Mouse (Mus musculus) heart, postnatal 0 days (tissue): ENCODE results near the gene Lpin1. TPM values are rescaled to one million over a fixed set of nuclear protein-coding genes. Genes with fewer than 3 reads are reported as not detected.

ENCODE experiments used
- ATAC-seq: fragments of 200-750 bp; cut with Nextera tagmentation; 2 replicates; pipeline ENCODE4 v1.8.0; 2017; ENCODE audit warnings: low read depth, moderate number of reproducible peaks, moderate library complexity; ENCODE audit not compliant: insufficient read depth
- DNase-seq: peaks from one replicate; pipeline ENCODE4 v3.0.0-alpha.2; 2016; ENCODE audit warnings: low spot score
- H3K27ac ChIP-seq: fragments of 300-500 bp; sonication (generic); 2 replicates; pipeline ENCODE4 v1.5.1; 2014; ENCODE audit warnings: low read depth, mild to moderate bottlenecking
- H3K27me3 ChIP-seq: fragments of 300-500 bp; sonication (generic); 2 replicates; pipeline ENCODE4 v1.6.1; 2014; ENCODE audit warnings: low read length, mixed read lengths; ENCODE audit not compliant: control insufficient read depth, insufficient read depth
- H3K36me3 ChIP-seq: fragments of 300-500 bp; sonication (generic); replicated peaks from 2 replicates; pipeline ENCODE4 v1.6.1; 2014; ENCODE audit warnings: low read length, mixed read lengths; ENCODE audit not compliant: control insufficient read depth, insufficient read depth
- H3K4me1 ChIP-seq: fragments of 300-500 bp; sonication (generic); 2 replicates; pipeline ENCODE4 v1.6.1; 2014; ENCODE audit warnings: antibody characterized with exemption; ENCODE audit not compliant: control insufficient read depth, insufficient read depth
- H3K4me2 ChIP-seq: fragments of 300-500 bp; sonication (generic); 2 replicates; pipeline ENCODE4 v1.6.1; 2014; ENCODE audit warnings: low read depth, mild to moderate bottlenecking, low read length, moderate library complexity
- H3K4me3 ChIP-seq: fragments of 300-500 bp; sonication (generic); 2 replicates; pipeline ENCODE4 v1.5.1; 2014; ENCODE audit warnings: low read depth, low read length
- H3K9ac ChIP-seq: fragments of 300-500 bp; sonication (generic); replicated peaks from 2 replicates; pipeline ENCODE4 v1.6.1; 2014; ENCODE audit warnings: low read depth, low read length, mixed read lengths
- H3K9me3 ChIP-seq: fragments of 300-500 bp; sonication (generic); replicated peaks from 2 replicates; pipeline ENCODE4 v1.6.1; 2016; ENCODE audit warnings: low read length; ENCODE audit not compliant: control insufficient read depth
- CTCF ChIP-seq: IDR thresholded peaks from 2 replicates; pipeline ENCODE4 v1.5.1; 2016; ENCODE audit warnings: antibody characterized with exemption, control low read depth, low read depth
- EP300 ChIP-seq: IDR thresholded peaks from 2 replicates; pipeline ENCODE4 v1.6.1; 2016; ENCODE audit warnings: antibody characterized with exemption, low read depth
- WGBS: fragments of 180-500 bp; shearing (Covaris S2); extraction: QIAGEN DNeasy Blood & Tissue Kit; methylation state at CpG from one replicate; pipeline ENCODE4 v1.1.7; 2014; 5-methylcytosine and 5-hydroxymethylcytosine counted together
- polyA plus RNA-seq: library from polyadenylated mRNA; unstranded; fragments of >200 nt; fragmentation: Nextera tagmentation; extraction: Ambion mirVana; gene quantifications from 2 replicates; pipeline ENCODE4 v1.2.1, GENCODE M21; 2015
- total RNA-seq: library from RNA; depleted of rRNA; stranded (reverse); fragments of >200 nt; gene quantifications from 2 replicates; pipeline ENCODE4 v1.2.3, GENCODE M21; 2014; ENCODE audit warnings: low replicate concordance

Gene Lpin1
- total and polyA plus RNA-seq, 2 experiments from 2014 or later: 11.1 to 24.8 TPM

DNA sequence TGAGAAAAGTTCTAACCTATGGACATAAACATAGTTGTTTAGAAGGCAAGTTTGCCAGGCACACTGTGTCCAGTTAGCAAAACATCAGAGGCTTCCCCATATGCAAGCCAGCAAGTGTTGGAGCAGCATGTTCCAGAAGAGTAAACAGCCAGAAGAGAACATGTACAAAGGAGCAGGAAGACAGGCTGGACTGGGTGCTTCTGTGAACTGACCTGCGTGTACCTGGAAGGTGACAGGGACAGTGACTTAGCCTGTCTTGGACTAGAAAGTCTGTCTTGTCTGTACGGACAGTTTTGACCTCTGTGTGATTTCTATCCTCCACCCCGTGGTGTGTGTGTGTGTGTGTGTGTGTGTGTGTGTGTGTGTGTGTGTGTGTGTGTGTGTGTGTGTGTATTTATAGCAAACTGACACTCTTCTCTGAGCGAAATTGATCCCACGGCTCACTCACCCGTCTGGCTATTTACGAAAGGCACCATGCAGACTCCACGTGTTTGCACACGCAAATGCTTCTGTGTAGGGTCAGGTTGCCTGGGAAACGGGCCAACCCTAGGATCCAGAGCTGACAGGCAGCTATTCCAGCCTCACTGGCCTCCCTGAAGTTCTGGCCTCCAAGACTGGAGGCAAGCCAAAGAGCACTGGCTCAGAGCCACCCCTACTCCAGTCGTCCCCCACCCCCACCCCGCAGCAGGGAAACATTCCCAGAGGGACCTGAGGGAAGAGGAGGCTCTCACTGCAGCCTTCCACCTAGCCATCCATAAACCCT, 7.9 kb upstream of the Lpin1 start:
- Histone ChIP-seq H3K27me3 (no peaks in the 10 kb centered on the region), H3K4me2 (peak overlapping the region; percentile 19; the same call in 1 of the 2 replicates), H3K9me3 (no peaks in the 10 kb centered on the region), H3K4me1 (peaks cover 11% of the 10 kb centered on the region), H3K36me3 (no peaks in the 10 kb centered on the region), H3K27ac (peak overlapping the region; percentile 77), H3K4me3 (no peak overlapping the region), H3K9ac (no peak overlapping the region)
- WGBS: 7% methylated on average over 12 of the region's 12 CpGs
- ATAC-seq (peak; percentile 92), DNase-seq (peak; percentile 88)
- peak; percentile 70; the same call in 1 of the 2 replicates for TF ChIP-seq EP300
- no peak for TF ChIP-seq CTCF

- no peak overlapping the region for H3K4me3 ChIP-seq
- H3K27me3 ChIP-seq: no peaks in the 10 kb centered on the region
- no peaks in the 10 kb centered on the region for H3K36me3 ChIP-seq
- H3K4me2 ChIP-seq: no peak overlapping the region
- no peak for ATAC-seq
- no peak overlapping the region for H3K27ac ChIP-seq
- DNase-seq: no peak
- H3K9me3 ChIP-seq: no peaks in the 10 kb centered on the region
- no peak for TF ChIP-seq CTCF
- TF ChIP-seq EP300: no peak
- WGBS: 73% methylated on average over 2 of the region's 2 CpGs
- H3K4me1 ChIP-seq: peaks cover 11% of the 10 kb centered on the region
- H3K9ac ChIP-seq: no peak overlapping the region
Observed at GRCm38 (mm10) chr12:16615738-16616137, 5.0 kb upstream of the Lpin1 start.

DNA sequence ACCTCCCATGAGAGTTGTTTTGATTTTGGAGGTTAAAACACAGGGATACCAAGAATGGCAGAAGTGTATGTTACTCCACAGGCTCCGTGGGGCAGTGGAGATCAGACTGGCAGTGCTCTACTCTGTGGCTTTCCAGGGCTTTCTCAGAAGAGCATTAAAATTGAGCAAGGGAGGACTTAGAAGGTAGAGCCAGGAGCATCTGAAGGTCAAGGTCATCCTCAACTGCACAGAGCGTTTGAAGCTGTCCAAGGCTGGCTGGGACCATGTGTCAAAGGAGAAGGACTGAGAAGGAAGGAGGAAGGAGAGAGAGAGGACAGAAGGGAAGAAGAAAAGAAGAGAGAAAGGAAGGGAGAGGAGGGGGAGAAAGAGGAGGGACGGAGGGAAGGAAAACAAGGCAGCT, 3.8 kb upstream of the Lpin1 start:
- WGBS: 45% methylated on average over 3 of the region's 3 CpGs
- no peaks in the 10 kb centered on the region for H3K27me3 ChIP-seq
- no peaks in the 10 kb centered on the region for H3K36me3 ChIP-seq
- no peak overlapping the region for H3K4me2 ChIP-seq
- DNase-seq (no peak), ATAC-seq (no peak)
- no peaks in the 10 kb centered on the region for H3K9me3 ChIP-seq
- no peak overlapping the region for H3K27ac ChIP-seq
- no peak overlapping the region for H3K4me3 ChIP-seq
- peaks cover 7% of the 10 kb centered on the region for H3K4me1 ChIP-seq
- no peak overlapping the region for H3K9ac ChIP-seq
- TF ChIP-seq CTCF: no peak
- TF ChIP-seq EP300: no peak

DNA sequence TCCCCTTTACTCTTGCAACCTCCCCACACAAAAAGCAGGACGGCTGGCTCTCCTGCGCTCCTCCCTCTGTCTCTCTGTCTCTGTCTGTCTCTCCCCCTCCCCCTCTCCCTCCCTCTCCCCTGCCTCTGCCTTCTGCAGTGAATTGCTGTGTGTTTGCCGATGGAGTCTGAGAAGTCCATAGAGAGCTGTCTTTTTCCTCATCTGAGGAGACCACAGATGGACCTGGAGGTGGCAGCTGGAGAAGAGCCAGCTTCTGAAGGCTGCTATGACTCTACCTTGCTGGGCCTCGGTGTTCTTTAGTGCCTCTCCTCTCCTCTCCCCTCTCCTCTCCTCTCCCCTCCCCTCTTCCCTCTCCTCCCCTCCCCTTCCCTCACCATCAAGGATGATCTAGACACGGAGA, 5.1 kb downstream of the Lpin1 start:
- H3K4me2 ChIP-seq: no peak overlapping the region
- no peaks in the 10 kb centered on the region for H3K4me1 ChIP-seq
- no peak overlapping the region for H3K9ac ChIP-seq
- ATAC-seq (no peak), DNase-seq (no peak)
- no peak for TF ChIP-seq EP300
- TF ChIP-seq CTCF: no peak
- H3K27ac ChIP-seq: no peak overlapping the region
- no peaks in the 10 kb centered on the region for H3K9me3 ChIP-seq
- no peaks in the 10 kb centered on the region for H3K36me3 ChIP-seq
- H3K27me3 ChIP-seq: no peaks in the 10 kb centered on the region
- H3K4me3 ChIP-seq: no peak overlapping the region
- 61% methylated on average over 5 of the region's 5 CpGs for WGBS

DNA sequence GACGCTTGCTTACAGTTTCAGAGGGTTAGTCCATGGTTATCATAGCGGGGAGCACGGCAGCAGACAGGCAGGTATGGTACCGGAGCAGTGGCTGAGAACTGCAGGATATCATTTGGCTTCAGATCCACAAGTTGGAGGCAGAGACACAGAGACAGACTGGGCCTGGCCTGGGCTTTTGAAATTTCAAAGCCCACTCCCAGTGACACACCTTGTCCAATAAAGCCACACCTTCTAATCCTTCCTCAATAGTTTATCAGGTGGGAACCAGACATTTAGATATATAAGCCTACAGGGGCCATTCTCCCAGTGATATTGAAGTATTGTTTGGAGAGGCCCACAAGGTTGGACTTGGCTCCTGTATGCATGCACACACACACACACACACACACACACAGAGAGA, 8.5 kb downstream of the Lpin1 start:
- Histone ChIP-seq H3K4me3 (no peak overlapping the region), H3K27me3 (no peaks in the 10 kb centered on the region), H3K4me1 (no peaks in the 10 kb centered on the region), H3K4me2 (no peak overlapping the region), H3K9me3 (no peaks in the 10 kb centered on the region), H3K36me3 (no peaks in the 10 kb centered on the region), H3K9ac (no peak overlapping the region), H3K27ac (no peak overlapping the region)
- ATAC-seq (no peak), DNase-seq (no peak)
- no peak for TF ChIP-seq CTCF
- TF ChIP-seq EP300: no peak
- WGBS: 78% methylated on average over 4 of the region's 4 CpGs

DNA sequence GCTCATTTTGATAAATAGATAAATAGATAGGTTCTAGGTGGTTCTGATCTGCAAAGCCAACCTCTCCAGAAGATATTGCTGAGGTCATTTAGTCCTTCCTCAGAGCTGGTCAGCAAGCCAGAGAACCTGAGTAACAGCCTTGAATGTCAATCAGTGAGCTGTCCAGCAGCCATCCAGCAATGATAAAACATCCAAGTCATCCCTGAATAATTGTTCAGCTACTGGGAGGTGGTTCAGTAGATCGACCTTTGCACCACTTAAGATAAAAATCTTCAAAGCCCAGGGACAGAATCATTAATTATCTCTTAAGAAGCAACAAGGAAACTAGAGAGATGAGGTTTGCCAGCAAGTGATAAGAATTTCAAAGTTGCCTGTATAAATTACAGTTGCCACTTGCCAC, 10.4 kb downstream of the Lpin1 start:
- no peak for DNase-seq
- Histone ChIP-seq H3K27me3 (no peaks in the 10 kb centered on the region), H3K9me3 (no peaks in the 10 kb centered on the region), H3K36me3 (no peaks in the 10 kb centered on the region), H3K4me1 (no peaks in the 10 kb centered on the region), H3K4me2 (no peak overlapping the region), H3K27ac (no peak overlapping the region), H3K9ac (no peak overlapping the region), H3K4me3 (no peak overlapping the region)
- WGBS: 29% methylated on average over 1 of the region's 1 CpGs
- no peak for ATAC-seq
- TF ChIP-seq EP300 (no peak), CTCF (no peak)
